Mouse (Mus musculus) olfactory bulb, adult 2 months (tissue): ENCODE measurements around the gene Neo1.

Experiments used
- CTCF ChIP-seq: fragments of 200-500 bp; IDR thresholded peaks from 2 replicates; pipeline ENCODE4 v1.5.1; 2012; ENCODE audit warnings: low read depth, mild to moderate bottlenecking, low read length, moderate library complexity; ENCODE audit not compliant: insufficient read depth
- POLR2A ChIP-seq: fragments of 200-500 bp; IDR thresholded peaks from 2 replicates; pipeline ENCODE4 v1.6.1; 2012; ENCODE audit warnings: mild to moderate bottlenecking, low read depth, low read length, moderate library complexity; ENCODE audit not compliant: insufficient read depth

- no peak for TF ChIP-seq CTCF
- no peak for TF ChIP-seq POLR2A
These were observed 133.2 kb downstream of the Neo1 start for GRCm38 (mm10) chr9:58902869-58903585.
